Mouse (Mus musculus) cerebellum, adult 2 months (tissue): ENCODE measurements around the gene Zscan2.

Experiments
- CTCF ChIP-seq: fragments of 200-500 bp; IDR thresholded peaks from 2 replicates; pipeline ENCODE4 v1.5.1; 2011; ENCODE audit warnings: low read depth, mild to moderate bottlenecking, control low read depth, low read length, moderate library complexity, borderline replicate concordance; ENCODE audit not compliant: insufficient read depth
- POLR2A ChIP-seq: fragments of 200-500 bp; IDR thresholded peaks from 2 replicates; pipeline ENCODE4 v1.6.1; 2011; ENCODE audit warnings: low read length, control low read depth, borderline replicate concordance; ENCODE audit not compliant: insufficient read depth

DNA sequence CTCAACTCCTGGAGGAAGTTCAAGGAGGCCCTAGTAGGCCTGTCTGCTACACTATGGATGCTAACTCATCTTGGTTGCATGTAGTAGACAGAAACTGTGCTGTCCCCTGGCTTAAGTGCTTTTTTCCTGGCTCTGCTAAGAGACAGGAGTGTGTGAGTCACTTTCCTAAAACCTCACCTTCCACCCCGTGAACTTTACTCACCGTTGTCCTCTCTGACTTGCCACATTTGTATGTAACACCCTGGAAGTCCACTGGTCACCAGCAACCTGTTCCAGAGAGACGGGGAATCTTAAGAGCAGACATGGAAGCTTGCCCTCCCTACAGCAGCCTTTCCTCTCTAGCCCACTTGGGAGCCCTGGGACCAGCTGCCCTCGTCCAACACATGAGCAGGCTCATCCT is 37.0 kb downstream of the Zscan2 start:
- TF ChIP-seq CTCF (no peak), POLR2A (no peak)
